Mouse (Mus musculus) G1E (cell line): ENCODE measurements at regions not wholly inside any gene's neighbourhood (a gene's known extent, or its start where the extent isn't known, plus 50 kb on each side); places are given as distances from the start of the nearest gene placed in this dataset.

Source experiments
- CTCF ChIP-seq: IDR thresholded peaks from 2 replicates; pipeline ENCODE4 v1.5.1; 2012; ENCODE audit warnings: low read depth, low read length, inconsistent platforms, mixed read lengths
- GATA1 ChIP-seq: IDR thresholded peaks from 2 replicates; pipeline ENCODE4 v1.6.1; 2012; ENCODE audit warnings: borderline replicate concordance, low read length, inconsistent platforms, mixed read lengths
- POLR2AphosphoS5 ChIP-seq: IDR thresholded peaks from 2 replicates; pipeline ENCODE4 v1.6.1; 2012; ENCODE audit warnings: low read depth, low read length, inconsistent platforms; ENCODE audit not compliant: insufficient replicate concordance
- TAL1 ChIP-seq: conservative IDR thresholded peaks from 2 replicates; pipeline ENCODE4 v1.6.1; 2012; ENCODE audit warnings: low read depth, low read length, inconsistent platforms, mixed read lengths

- no peak for TF ChIP-seq CTCF
- no peak for TF ChIP-seq TAL1
- TF ChIP-seq GATA1: no peak
- TF ChIP-seq POLR2AphosphoS5: no peak
Measured at GRCm38 (mm10) chr15:24429154-24429553, 984.4 kb downstream of the Basp1 start.
